Mouse (Mus musculus): ENCODE measurements around the gene Cyth1. TPM values are rescaled to one million over a fixed set of nuclear protein-coding genes. Genes with fewer than 3 reads are reported as not detected.

The Cyth1 gene
- total RNA-seq, 4 experiments from 2014 or later: 62.7 to 77.3 (median 68.8) TPM

- DNase-seq (ENCODE audit: low spot score in 2 of 2): no peak
Measured at GRCm38 (mm10) chr11:118156480-118157060, 91.8 kb downstream of the Cyth1 start.

- DNase-seq (ENCODE audit: low spot score in 2 of 2): no peak
Measured at GRCm38 (mm10) chr11:118152964-118153363, 95.4 kb downstream of the Cyth1 start.

GRCm38 (mm10) chr11:118151423-118152180 lies 96.8 kb downstream of the Cyth1 start:
- DNase-seq (ENCODE audit: low spot score in 2 of 2): no peak

GRCm38 (mm10) chr11:118150115-118150701 lies 98.2 kb downstream of the Cyth1 start:
- DNase-seq (ENCODE audit: low spot score in 2 of 2): peak; percentile 44 to 82

GRCm38 (mm10) chr11:118147877-118148637 lies 100.3 kb downstream of the Cyth1 start:
- no peak for DNase-seq (ENCODE audit: low spot score in 2 of 2)

- DNase-seq (ENCODE audit: low spot score in 2 of 2): no peak
Measured at GRCm38 (mm10) chr11:118146446-118146845, 101.9 kb downstream of the Cyth1 start.

GRCm38 (mm10) chr11:118145771-118146351 lies 102.5 kb downstream of the Cyth1 start:
- DNase-seq (ENCODE audit: low spot score in 2 of 2): no peak

- DNase-seq (ENCODE audit: low spot score in 2 of 2): no peak
Measured at GRCm38 (mm10) chr11:118145092-118145491, 103.3 kb downstream of the Cyth1 start.

GRCm38 (mm10) chr11:118143731-118144130 lies 104.7 kb downstream of the Cyth1 start:
- no peak for DNase-seq (ENCODE audit: low spot score in 2 of 2)

GRCm38 (mm10) chr11:118142547-118143165 lies 105.7 kb downstream of the Cyth1 start:
- no peak for DNase-seq (ENCODE audit: low spot score in 2 of 2)

GRCm38 (mm10) chr11:118140771-118141565 lies 107.4 kb downstream of the Cyth1 start:
- DNase-seq (ENCODE audit: low spot score in 2 of 2): no peak

- DNase-seq (ENCODE audit: low spot score in 2 of 2): no peak
Measured at GRCm38 (mm10) chr11:118138347-118138746, 110.0 kb downstream of the Cyth1 start.

- no peak for DNase-seq (ENCODE audit: low spot score in 2 of 2)
Measured at GRCm38 (mm10) chr11:118136172-118136632, 112.2 kb downstream of the Cyth1 start.

- no peak for DNase-seq (ENCODE audit: low spot score in 2 of 2)
Measured at GRCm38 (mm10) chr11:118135271-118135670, 113.1 kb downstream of the Cyth1 start.

- peak in 1 of 2 experiments; percentile 36 for DNase-seq (ENCODE audit: low spot score in 2 of 2)
Measured at GRCm38 (mm10) chr11:118133752-118134169, 114.6 kb downstream of the Cyth1 start.

GRCm38 (mm10) chr11:118133133-118133751 lies 115.2 kb downstream of the Cyth1 start:
- no peak for DNase-seq (ENCODE audit: low spot score in 2 of 2)

GRCm38 (mm10) chr11:118132136-118132535 lies 116.3 kb downstream of the Cyth1 start:
- no peak for DNase-seq (ENCODE audit: low spot score in 2 of 2)

- DNase-seq (ENCODE audit: low spot score in 2 of 2): no peak
Measured at GRCm38 (mm10) chr11:118130534-118130933, 117.9 kb downstream of the Cyth1 start, which contains the start of gene Dnah17. Gene Dnah17, minus strand, starts transcription at chr11:118130634.

- no peak for DNase-seq (ENCODE audit: low spot score in 2 of 2)
Measured at GRCm38 (mm10) chr11:118129812-118130211, 118.6 kb downstream of the Cyth1 start.
